Mouse (Mus musculus) ES-Bruce4 (cell line): ENCODE results near the gene Sult5a1.

Source experiments
- CTCF ChIP-seq: IDR thresholded peaks from one replicate; pipeline ENCODE4 v1.8.1; 2011; ENCODE audit warnings: low read depth, low read length
- EP300 ChIP-seq: IDR thresholded peaks from 2 replicates; pipeline ENCODE4 v1.6.1; 2011; ENCODE audit warnings: low read depth, low read length; ENCODE audit not compliant: insufficient read depth
- POLR2A ChIP-seq: IDR thresholded peaks from one replicate; pipeline ENCODE4 v1.8.1; 2011; ENCODE audit warnings: low read length; ENCODE audit not compliant: insufficient read depth

DNA sequence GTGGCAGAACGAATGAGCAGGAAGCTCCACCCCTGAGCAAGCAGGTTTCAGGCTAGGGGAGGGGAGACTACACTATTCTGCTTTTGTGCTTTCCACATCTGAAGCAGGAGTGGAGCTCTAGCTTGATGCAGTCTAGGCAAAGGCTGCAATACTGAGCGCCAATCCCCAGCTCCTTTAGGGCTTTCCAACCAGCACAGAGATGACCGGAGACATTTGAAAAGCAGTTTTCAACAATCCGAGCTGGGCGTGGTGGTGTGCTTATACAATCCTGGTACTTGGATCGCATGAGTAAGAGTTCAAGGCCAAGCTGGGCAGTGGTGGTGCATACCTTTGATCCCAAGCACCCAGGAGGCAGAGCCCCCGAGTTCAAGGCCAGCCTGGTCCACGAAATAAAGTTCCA lies 33.8 kb upstream of the Sult5a1 start:
- no peak for TF ChIP-seq CTCF
- no peak for TF ChIP-seq POLR2A
- TF ChIP-seq EP300 = no peak
